Mouse (Mus musculus): ENCODE measurements around the gene H2afv.

H2afv gene

GRCm38 (mm10) chr11:6444077-6444853 lies at the start of gene H2afv:
Gene H2afv (minus strand): TSS chr11:6444443.
- DNase-seq (ENCODE audit: low read depth, low spot score), result peak; percentile 100

GRCm38 (mm10) chr11:6489691-6490503 lies 45.7 kb upstream of the H2afv start:
- peak; percentile 71 for DNase-seq (ENCODE audit: low read depth, low spot score)

GRCm38 (mm10) chr11:6489257-6489656 lies 45.0 kb upstream of the H2afv start:
- peak; percentile 61 for DNase-seq (ENCODE audit: low read depth, low spot score)

- peak; percentile 50 for DNase-seq (ENCODE audit: low read depth, low spot score)
Observed at GRCm38 (mm10) chr11:6488041-6488684, 43.9 kb upstream of the H2afv start.

- DNase-seq (ENCODE audit: low read depth, low spot score), result peak; percentile 76
Observed at GRCm38 (mm10) chr11:6487496-6487895, 43.3 kb upstream of the H2afv start.

DNA sequence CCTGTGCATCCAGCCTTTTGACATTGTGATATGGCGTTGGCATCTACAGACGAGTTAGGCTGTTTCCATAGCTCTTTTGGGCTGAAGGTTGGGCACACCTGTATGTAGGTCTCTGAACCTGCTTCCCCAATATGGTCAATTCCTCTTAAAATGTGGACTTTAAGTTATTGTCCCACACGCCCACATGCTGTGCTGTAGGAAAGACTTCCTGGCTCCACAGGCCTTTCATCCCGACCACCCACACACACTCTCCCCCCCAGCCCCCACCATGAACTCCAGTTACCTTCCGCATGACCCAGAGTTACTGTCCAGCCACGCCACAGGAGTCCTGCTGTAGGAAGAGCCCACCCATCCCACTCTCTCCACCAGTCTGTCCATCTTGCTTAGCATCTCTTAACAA lies 42.7 kb upstream of the H2afv start:
- DNase-seq (ENCODE audit: low read depth, low spot score), result peak; percentile 76

DNA sequence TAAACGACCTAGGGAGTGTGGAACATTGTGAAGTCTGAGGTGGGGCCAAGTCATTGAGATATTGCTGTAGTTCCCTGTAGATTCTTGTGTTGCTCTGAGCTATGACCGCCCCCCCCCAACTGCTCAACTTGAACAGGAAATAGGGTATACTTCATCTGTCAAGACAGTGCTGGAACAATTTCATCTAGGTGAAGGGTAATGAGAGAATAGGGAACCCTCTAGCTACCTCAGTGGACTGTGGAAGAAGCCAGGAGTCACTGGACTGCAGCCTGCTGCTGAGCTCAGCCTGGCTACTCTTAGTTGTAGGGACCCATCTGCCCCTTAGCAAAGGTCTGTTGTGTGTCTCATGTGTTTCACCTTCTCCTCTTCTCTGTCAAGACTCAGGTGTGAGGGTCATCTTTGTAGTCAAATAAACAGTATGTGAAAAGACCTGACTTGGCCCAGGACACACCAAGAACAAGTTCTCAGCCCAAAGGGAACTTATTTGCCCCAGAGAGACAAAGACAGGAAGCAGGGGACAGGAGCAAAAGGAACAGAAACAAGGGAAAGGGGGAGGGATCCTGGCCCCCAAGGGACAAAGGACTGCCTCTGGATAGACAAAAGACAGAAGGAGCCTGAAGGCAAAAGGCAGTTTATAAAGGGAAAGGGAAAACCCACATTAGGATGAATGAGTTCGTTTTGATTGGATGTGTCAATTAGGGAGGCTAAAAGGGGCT lies 40.2 kb upstream of the H2afv start:
- no peak for DNase-seq (ENCODE audit: low read depth, low spot score)

DNA sequence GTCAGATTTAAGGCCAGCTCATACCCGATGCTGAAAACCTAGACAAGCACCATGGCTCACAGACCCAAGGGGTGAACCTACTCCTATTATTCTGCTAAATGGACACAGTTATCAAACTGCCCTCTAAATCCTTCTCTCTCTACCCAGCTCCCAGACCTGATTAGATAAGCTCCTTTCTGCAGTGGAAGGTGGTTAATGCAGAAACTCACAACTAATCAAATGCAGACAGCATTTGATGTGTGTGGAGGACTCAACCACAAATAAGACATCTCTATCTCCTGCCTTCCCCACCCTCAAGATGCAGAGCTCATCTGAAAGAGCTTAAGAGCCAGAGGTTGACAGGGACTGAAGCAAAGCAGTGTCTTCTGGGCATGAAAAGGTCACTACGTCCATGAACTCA lies 38.9 kb upstream of the H2afv start:
- DNase-seq (ENCODE audit: low read depth, low spot score), result no peak

- DNase-seq (ENCODE audit: low read depth, low spot score), result no peak
Observed at GRCm38 (mm10) chr11:6481669-6482185, 37.5 kb upstream of the H2afv start.

GRCm38 (mm10) chr11:6480681-6481405 lies 36.6 kb upstream of the H2afv start:
- DNase-seq (ENCODE audit: low read depth, low spot score), result no peak

DNA sequence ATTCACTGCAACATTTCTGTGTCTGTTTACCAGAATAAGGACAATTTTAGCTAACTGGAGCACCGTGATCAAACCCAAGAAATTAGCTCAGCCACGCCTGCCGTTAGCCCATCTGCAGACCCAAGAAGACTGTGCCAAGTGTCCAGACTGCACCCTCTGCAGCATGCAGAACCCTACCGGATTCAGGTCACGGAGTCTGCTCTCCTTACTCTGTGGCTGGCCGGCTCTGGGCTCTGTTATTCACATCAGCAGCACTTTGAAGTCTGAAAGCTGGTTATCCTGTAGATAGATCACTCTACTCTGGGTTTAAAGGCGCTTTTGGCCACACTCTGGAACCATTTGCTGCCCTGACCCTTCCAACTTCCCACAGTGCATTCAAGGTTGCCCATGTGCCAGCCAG lies 35.9 kb upstream of the H2afv start:
- no peak for DNase-seq (ENCODE audit: low read depth, low spot score)

GRCm38 (mm10) chr11:6479231-6479630 lies 35.0 kb upstream of the H2afv start:
- no peak for DNase-seq (ENCODE audit: low read depth, low spot score)

DNA sequence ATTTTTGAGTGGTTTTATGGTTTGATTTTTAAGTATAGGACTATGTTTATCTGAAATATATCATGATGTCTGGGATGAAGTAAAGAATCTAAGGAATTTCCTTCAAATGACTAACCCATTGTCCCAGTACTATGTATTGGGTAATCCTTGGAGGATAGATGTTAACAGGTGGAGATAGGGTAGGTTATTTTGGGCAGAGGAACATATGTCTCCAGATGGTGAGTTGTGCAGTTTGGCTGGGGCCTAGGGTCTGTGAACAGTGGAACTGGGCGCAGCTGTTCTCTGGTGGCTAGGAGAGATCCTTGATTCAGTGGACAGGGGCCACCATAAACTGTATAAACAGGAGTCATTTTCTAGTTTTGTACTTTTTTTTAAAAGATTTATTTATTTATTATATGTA lies 33.1 kb upstream of the H2afv start:
- no peak for DNase-seq (ENCODE audit: low read depth, low spot score)

GRCm38 (mm10) chr11:6476876-6477275 lies 32.6 kb upstream of the H2afv start:
- DNase-seq (ENCODE audit: low read depth, low spot score), result no peak

DNA sequence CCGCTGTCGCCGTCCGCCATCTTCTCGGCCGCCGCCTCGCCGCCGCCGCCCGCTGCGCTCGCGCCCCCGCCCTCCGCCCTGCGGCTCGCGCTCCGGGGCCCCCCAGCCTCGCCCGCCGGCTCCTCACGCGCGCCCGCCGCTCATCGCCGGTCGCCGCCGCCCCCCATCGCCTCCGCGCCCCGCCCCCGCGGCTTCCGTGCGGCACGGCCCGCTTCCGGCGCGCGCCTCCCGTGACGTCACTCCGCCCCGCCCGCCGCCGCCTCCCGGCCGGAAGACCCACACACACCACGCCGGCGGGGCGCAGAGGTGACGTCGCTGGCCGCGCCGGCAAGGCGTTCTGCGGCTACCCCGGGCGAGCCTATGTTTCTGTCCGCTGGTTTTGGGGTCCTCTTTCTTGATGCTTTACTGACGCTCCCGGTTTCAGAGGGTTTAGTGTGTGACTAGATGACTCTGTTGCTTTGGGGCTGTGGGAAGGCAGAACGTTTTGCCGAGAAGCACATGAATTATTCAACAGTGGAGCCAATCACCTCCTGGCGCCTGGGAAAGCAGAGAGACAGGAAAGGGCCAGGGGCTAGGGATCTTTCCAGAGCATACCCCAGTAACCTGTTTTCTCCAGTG lies 31.7 kb upstream of the H2afv start, which contains the start of gene Purb:
TSS of gene Purb (minus strand) at position 51 of the 618 bp plus-strand sequence.
- peak; percentile 79 for DNase-seq (ENCODE audit: low read depth, low spot score)

DNA sequence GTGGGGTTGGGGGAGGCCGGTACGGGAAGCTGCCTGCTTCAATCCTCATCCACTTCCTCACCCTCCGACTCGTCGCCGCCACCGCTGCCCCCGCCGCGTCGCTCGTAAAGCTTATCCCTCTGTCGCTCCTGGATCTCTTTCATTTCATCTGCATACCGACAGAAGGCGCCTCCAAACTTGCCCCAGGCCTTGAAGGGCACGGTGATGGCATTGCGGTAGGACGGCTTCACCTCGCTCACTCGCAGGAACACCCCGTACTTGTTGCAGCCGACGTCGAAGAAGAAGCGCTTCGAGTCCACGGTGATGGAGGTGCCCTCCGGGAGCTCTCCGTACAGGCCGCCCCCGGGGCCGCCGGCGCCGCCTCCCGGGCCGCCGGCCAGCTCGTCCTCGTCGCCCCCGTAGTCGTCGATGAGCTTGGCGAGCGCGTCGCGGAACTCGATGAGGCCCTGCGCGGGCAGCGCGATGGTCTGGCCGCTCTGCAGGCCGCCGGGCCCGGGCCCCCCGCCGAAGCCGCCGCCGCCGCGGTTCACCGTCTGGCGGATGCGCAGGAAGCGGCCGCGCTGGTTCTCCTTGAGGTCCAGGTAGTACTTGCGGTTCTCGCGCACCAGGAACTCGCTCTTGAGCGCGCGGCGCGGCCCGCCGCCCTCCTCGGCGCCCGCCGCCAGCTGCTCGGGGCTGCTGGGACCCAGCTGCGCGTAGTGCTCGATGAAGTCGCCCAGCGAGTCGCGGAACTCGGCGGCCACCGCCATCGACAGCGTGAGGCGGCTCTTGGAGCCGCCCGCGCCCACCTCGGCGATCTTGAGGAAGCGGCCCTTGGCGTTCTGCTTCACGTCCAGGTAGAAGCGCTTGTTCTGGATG lies 30.9 kb upstream of the H2afv start:
- DNase-seq (ENCODE audit: low read depth, low spot score), result peak; percentile 52

GRCm38 (mm10) chr11:6474381-6474780 lies 30.1 kb upstream of the H2afv start:
- DNase-seq (ENCODE audit: low read depth, low spot score), result no peak

DNA sequence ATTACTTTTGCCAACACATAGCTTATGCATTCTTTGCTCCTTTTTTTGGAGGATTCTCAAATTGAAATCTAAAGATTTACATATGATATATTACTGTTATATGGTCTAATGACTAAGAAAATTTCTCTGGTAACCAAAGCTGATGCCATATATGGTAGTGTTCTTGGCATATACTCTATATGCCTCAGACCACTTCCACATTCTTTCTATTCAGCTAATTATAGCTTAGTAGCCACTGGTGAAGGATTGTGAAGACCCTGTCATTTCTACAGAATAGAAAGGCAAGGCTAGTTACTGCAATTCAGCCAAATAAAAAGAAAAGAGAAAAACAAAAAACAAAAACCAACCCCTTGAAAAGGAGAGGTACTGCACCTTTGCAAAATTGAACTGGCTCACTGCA lies 27.8 kb upstream of the H2afv start:
- DNase-seq (ENCODE audit: low read depth, low spot score), result no peak

DNA sequence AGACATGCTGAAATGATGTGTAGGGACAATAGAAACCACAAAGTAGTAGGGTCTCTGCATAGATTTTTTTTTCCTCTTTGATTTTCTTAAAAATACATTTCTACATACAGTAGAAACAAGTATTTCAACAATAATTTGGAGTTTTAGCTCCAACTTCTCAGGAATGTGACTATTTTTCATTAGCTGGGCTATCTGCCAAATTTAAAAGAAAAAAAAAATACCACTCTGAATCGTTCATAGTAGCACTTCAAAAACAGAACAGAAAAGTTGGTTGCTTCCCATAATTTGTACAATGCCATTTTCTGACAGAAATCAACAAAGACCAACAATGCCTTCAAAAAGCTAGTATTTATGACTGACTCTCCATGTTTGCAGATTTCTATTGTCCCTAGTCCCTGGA lies 27.2 kb upstream of the H2afv start:
- DNase-seq (ENCODE audit: low read depth, low spot score), result no peak

All from ES-CJ7 (cell line).